Mouse (Mus musculus) embryonic facial prominence, embryonic 11.5 days (tissue): ENCODE data around the gene Tmem43. TPM values are rescaled to one million over a fixed set of nuclear protein-coding genes. Genes with fewer than 3 reads are reported as not detected.
A peak's percentile ranks its signal among the peaks of the same experiment; 100 is the strongest.

ENCODE experiments used
- ATAC-seq: fragments of 200-750 bp; cut with Nextera tagmentation; replicated peaks from 2 replicates; pipeline ENCODE4 v1.8.0; 2017; ENCODE audit warnings: low read depth; ENCODE audit not compliant: insufficient number of reproducible peaks, low FRiP score, low TSS enrichment
- DNase-seq: peaks from one replicate; pipeline ENCODE4 v3.0.0-alpha.2; 2015; ENCODE audit warnings: low spot score
- H3K27ac ChIP-seq: fragments of 300-500 bp; sonication (generic); replicated peaks from 2 replicates; pipeline ENCODE4 v1.5.1; 2014; ENCODE audit warnings: mild to moderate bottlenecking, low read depth, low read length, control low read depth
- H3K27me3 ChIP-seq: fragments of 300-500 bp; sonication (generic); 2 replicates; pipeline ENCODE4 v1.6.1; 2014; ENCODE audit warnings: mild to moderate bottlenecking, low read length, moderate library complexity, mixed read lengths; ENCODE audit not compliant: control insufficient read depth, insufficient read depth
- H3K36me3 ChIP-seq: fragments of 300-500 bp; sonication (generic); replicated peaks from 2 replicates; pipeline ENCODE4 v1.6.1; 2014; ENCODE audit warnings: low read depth, mild to moderate bottlenecking, low read length, moderate library complexity, mixed read lengths; ENCODE audit not compliant: control insufficient read depth, insufficient read depth
- H3K4me1 ChIP-seq: fragments of 300-500 bp; sonication (generic); 2 replicates; pipeline ENCODE4 v1.6.1; 2014; ENCODE audit warnings: low read length, mixed read lengths; ENCODE audit not compliant: control insufficient read depth, insufficient read depth
- H3K4me2 ChIP-seq: fragments of 300-500 bp; sonication (generic); 2 replicates; pipeline ENCODE4 v1.6.1; 2014; ENCODE audit warnings: low read depth, mild to moderate bottlenecking, control low read depth, low read length, moderate library complexity
- H3K4me3 ChIP-seq: fragments of 300-500 bp; sonication (generic); 2 replicates; pipeline ENCODE4 v1.5.1; 2014; ENCODE audit warnings: low read depth, low read length, control low read depth
- H3K9ac ChIP-seq: fragments of 300-500 bp; sonication (generic); replicated peaks from 2 replicates; pipeline ENCODE4 v1.6.1; 2014; ENCODE audit warnings: mild to moderate bottlenecking, control low read depth, low read length
- H3K9me3 ChIP-seq: fragments of 300-500 bp; sonication (generic); replicated peaks from 2 replicates; pipeline ENCODE4 v1.6.1; 2016; ENCODE audit warnings: mild to moderate bottlenecking, low read length, inconsistent platforms, mixed read lengths; ENCODE audit not compliant: control insufficient read depth
- WGBS: fragments of 180-500 bp; shearing (Covaris S2); extraction: QIAGEN DNeasy Blood & Tissue Kit; methylation state at CpG from one replicate; pipeline ENCODE4 v1.1.7; 2014; 5-methylcytosine and 5-hydroxymethylcytosine counted together
- polyA plus RNA-seq: library from polyadenylated mRNA; unstranded; fragments of >200 nt; fragmentation: Nextera tagmentation; extraction: Ambion mirVana; gene quantifications from 2 replicates; pipeline ENCODE4 v1.2.1, GENCODE M21; 2014

The Tmem43 gene
- 63.8 and 64.0 TPM in 2 replicates for polyA plus RNA-seq

- no peaks in the 10 kb centered on the region for H3K36me3 ChIP-seq
- under 1% methylated on average over 74 of the region's 74 CpGs for WGBS
- peak within 1 kb of the TSS; percentile 75 for H3K27ac ChIP-seq
- ATAC-seq (peak; percentile 96), DNase-seq (peak; percentile 100)
- H3K27me3 ChIP-seq: no peaks in the 10 kb centered on the region
- H3K4me2 ChIP-seq: peak within 1 kb of the TSS; percentile 70
- no peaks in the 10 kb centered on the region for H3K4me1 ChIP-seq
- no peaks in the 10 kb centered on the region for H3K9me3 ChIP-seq
- H3K4me3 ChIP-seq: peak within 1 kb of the TSS; percentile 78
- peak within 1 kb of the TSS; percentile 84 for H3K9ac ChIP-seq
Observed at GRCm38 (mm10) chr6:91472868-91473804, at the start of gene Tmem43, which contains the start of gene Chchd4. Gene Tmem43 (plus strand): TSS chr6:91473703. Gene Chchd4 (minus strand): TSS chr6:91473546.

- WGBS: 56% methylated on average over 4 of the region's 4 CpGs
- Histone ChIP-seq H3K27ac (no peak overlapping the region), H3K9me3 (no peaks in the 10 kb centered on the region), H3K36me3 (no peaks in the 10 kb centered on the region), H3K4me2 (no peak overlapping the region), H3K4me3 (no peak overlapping the region), H3K9ac (no peak overlapping the region), H3K4me1 (no peaks in the 10 kb centered on the region), H3K27me3 (no peaks in the 10 kb centered on the region)
- no peak for ATAC-seq
- DNase-seq: no peak
Observed at GRCm38 (mm10) chr6:91424151-91424550, 49.4 kb upstream of the Tmem43 start.

DNA sequence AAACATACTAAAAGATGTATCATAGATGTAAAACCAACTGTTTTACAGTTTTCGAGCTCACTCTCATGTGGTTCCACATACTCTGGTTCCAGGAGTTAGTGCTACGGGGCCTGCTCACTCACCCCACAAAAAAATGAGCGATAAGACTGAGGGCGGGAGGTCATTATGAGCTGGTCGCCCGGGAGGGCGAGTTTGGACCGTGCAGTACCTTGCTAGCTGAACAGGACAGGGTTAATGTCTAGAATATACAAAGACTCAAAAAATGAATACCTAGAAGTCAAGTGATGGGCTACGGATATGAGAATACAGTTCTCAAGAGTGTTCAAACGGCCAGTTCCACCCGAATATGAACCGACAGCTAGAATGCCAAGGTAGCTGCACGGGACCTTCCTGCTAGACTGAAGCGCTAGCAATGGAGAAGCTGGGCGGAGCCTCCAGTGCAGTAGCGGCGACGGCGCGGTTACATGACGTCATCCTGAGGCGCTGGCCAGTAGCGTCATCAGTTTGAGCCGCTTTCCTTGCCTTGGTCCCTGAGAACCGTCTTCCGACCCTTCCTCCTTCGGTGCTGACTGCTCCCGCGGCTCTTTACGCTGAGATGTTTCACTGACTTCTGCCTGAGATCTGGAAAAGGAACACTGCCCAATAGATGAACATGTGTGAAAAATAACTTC is 32.9 kb upstream of the Tmem43 start:
- DNase-seq (peak; percentile 98), ATAC-seq (peak; percentile 88)
- Histone ChIP-seq H3K36me3 (no peaks in the 10 kb centered on the region), H3K4me2 (peak overlapping the region; percentile 87), H3K27me3 (no peaks in the 10 kb centered on the region), H3K9me3 (no peaks in the 10 kb centered on the region), H3K4me3 (peak overlapping the region; percentile 62), H3K27ac (0 out of 2 replicates have a peak overlapping the region, but pooled peaks have one; percentile 28), H3K4me1 (no peaks in the 10 kb centered on the region; the same call in 1 of the 2 replicates), H3K9ac (peak overlapping the region; percentile 70)
- 2% methylated on average over 30 of the region's 30 CpGs for WGBS

DNA sequence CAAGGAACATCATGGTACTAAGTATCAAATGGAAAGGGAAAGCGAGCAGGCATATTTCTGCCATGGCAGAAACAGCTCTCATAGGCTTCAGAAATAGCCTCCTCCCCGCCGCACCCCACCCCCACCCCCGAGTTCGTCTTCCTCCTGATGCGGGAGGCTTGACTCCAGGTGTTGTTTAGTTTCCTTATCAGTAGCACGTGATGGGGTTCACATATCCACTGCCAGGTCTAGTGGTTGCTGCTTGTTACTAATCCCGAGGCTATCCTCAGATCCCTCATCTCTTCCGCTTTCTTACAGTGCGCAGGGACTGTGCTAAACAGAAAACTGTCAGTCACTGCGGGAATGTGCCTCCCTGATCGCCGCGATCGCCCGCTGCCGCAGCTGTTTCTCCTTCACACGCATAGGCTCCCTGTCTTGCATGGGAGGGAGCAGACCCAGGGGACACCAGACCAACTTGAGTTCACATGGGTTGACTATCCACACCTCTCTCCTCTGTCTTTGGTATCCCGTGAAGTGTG is 32.3 kb upstream of the Tmem43 start:
- ATAC-seq: peak; percentile 35; the same call in 1 of the 2 replicates
- no peaks in the 10 kb centered on the region for H3K36me3 ChIP-seq

GRCm38 (mm10) chr6:91445316-91445715 is 28.2 kb upstream of the Tmem43 start:
- no peak for ATAC-seq
- no peak overlapping the region for H3K4me2 ChIP-seq
- H3K9me3 ChIP-seq: no peaks in the 10 kb centered on the region
- H3K27me3 ChIP-seq: no peaks in the 10 kb centered on the region
- 78% methylated on average over 3 of the region's 3 CpGs for WGBS
- no peak for DNase-seq
- H3K4me3 ChIP-seq: no peak overlapping the region
- H3K9ac ChIP-seq: no peak overlapping the region
- no peak overlapping the region for H3K27ac ChIP-seq
- H3K36me3 ChIP-seq: no peaks in the 10 kb centered on the region
- no peaks in the 10 kb centered on the region; the same call in 1 of the 2 replicates for H3K4me1 ChIP-seq

More for the DNA sequence above, 32.3 kb upstream of the Tmem43 start:
- peak; percentile 5 for DNase-seq
- no peaks in the 10 kb centered on the region; the same call in 1 of the 2 replicates for H3K4me1 ChIP-seq
- H3K27ac ChIP-seq: 0 out of 2 replicates have a peak overlapping the region, but pooled peaks have one; percentile 28
- H3K4me3 ChIP-seq: peak overlapping the region; percentile 62
- no peaks in the 10 kb centered on the region for H3K27me3 ChIP-seq
- no peaks in the 10 kb centered on the region for H3K9me3 ChIP-seq
- 3% methylated on average over 19 of the region's 19 CpGs for WGBS
- peak overlapping the region; percentile 87 for H3K4me2 ChIP-seq
- peak overlapping the region; percentile 70 for H3K9ac ChIP-seq

DNA sequence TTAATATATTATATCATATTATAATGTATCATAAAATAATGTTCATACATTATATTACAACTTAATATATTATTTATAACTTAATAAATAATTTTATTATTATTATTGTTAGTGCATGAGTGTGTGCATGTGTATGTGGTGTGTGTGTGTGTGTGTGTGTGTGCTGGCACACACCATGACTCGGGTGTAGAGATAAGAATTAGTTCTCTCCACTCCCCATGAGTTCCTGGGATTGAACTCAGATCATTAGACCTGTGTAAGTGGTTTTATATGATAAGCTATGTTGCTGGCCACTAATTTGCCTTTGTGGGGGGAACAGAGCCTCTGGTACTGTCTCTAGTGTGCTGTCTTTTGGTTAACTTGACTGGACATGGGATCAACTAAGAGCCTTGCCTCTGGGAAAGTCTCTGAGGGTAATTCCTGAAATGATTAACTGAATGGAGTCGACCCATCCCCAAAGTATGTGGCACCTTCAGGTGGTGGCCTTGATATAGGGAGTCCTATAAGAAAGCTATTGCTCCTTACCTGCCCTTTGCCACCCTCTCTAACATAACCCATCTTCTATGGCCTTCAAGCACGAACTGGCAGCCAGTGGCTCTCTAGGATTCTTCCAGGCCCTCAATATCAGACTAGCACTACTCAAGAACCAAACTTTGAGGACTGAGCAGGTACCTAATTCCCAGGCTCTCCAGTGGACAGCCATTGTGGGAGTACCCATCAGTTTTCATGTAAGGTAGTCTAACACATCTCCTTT is 23.9 kb upstream of the Tmem43 start:
- H3K9ac ChIP-seq: no peak overlapping the region
- no peaks in the 10 kb centered on the region for H3K4me1 ChIP-seq
- no peaks in the 10 kb centered on the region for H3K36me3 ChIP-seq
- DNase-seq (no peak), ATAC-seq (no peak)
- H3K9me3 ChIP-seq: no peaks in the 10 kb centered on the region
- no peak overlapping the region for H3K4me2 ChIP-seq
- 56% methylated on average over 3 of the region's 3 CpGs for WGBS
- H3K4me3 ChIP-seq: no peak overlapping the region
- no peak overlapping the region for H3K27ac ChIP-seq
- no peaks in the 10 kb centered on the region for H3K27me3 ChIP-seq

- H3K4me1 ChIP-seq: no peaks in the 10 kb centered on the region
- H3K36me3 ChIP-seq: no peaks in the 10 kb centered on the region
- no peak overlapping the region for H3K4me2 ChIP-seq
- whole genome bisulfite sequencing: 54% methylated on average over 1 of the region's 1 CpGs
- no peak overlapping the region for H3K27ac ChIP-seq
- no peak overlapping the region for H3K4me3 ChIP-seq
- ATAC-seq (no peak), DNase-seq (peak; percentile 22)
- no peak overlapping the region for H3K9ac ChIP-seq
- H3K27me3 ChIP-seq: no peaks in the 10 kb centered on the region
- H3K9me3 ChIP-seq: no peaks in the 10 kb centered on the region
Observed at GRCm38 (mm10) chr6:91452056-91452455, 21.4 kb upstream of the Tmem43 start.
